Mouse (Mus musculus) brown adipose tissue, adult 24 weeks (tissue): ENCODE results near the gene Mapkap1. TPM values are rescaled to one million over a fixed set of nuclear protein-coding genes. Genes with fewer than 3 reads are reported as not detected.
A peak's percentile ranks its signal among the peaks of the same experiment; 100 is the strongest.

Experiments used
- H3K27ac ChIP-seq: fragments of 200-500 bp; replicated peaks from 2 replicates; pipeline ENCODE4 v1.5.1; 2012; ENCODE audit warnings: low read depth, mild to moderate bottlenecking, low read length
- H3K4me1 ChIP-seq: fragments of 200-500 bp; 2 replicates; pipeline ENCODE4 v1.6.1; 2012; ENCODE audit warnings: low read length, mixed read lengths; ENCODE audit not compliant: control insufficient read depth, insufficient read depth, insufficient read length
- H3K4me3 ChIP-seq: fragments of 200-500 bp; 2 replicates; pipeline ENCODE4 v1.5.1; 2012; ENCODE audit warnings: low read depth, mild to moderate bottlenecking, low read length, moderate library complexity; ENCODE audit not compliant: insufficient read depth
- polyA plus RNA-seq: library from polyadenylated mRNA; stranded (reverse); fragments of >200 nt; gene quantifications from 2 replicates; pipeline ENCODE4 v1.2.4, GENCODE M21; 2012; ENCODE audit not compliant: missing spikeins, insufficient read depth, insufficient read length

The Mapkap1 gene
- polyA plus RNA-seq, 1 experiment: 40.6 TPM

DNA sequence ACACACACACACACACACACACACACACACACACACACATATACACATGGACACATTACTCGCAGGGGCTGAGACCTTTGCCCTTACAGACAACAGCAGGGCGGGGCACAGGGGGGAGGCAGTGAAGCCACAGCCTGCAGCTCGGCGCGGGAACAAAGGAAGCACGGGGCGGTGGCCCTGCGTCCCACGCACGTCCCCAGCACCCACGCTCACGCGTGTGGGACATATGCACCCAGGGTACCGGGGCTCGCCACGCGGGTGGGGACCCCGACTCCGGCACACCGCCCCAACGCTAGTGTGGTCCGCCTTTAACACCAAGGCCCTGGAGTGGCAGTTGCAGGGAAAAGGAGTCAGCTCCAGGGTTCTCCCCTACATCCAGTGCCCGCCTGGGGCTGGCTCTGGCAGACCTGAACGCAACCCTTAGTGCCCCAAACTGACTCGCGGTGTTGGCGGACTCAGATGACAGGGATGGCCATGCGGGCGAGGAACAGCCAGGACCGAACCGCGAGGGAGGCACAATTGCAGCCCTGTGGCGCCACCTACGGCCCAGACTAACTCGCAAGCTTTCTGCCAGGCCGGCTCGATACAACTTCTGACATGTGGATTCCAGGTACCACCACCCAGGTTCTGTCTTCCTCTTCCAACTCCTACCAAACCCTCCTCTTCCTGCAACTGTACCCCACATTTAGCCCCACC, 232.5 kb downstream of the Mapkap1 start:
- no peak overlapping the region for H3K4me3 ChIP-seq
- H3K27ac ChIP-seq: no peak overlapping the region
- H3K4me1 ChIP-seq: no peaks in the 10 kb centered on the region

- H3K4me3 ChIP-seq: no peak overlapping the region
- no peaks in the 10 kb centered on the region for H3K4me1 ChIP-seq
- H3K27ac ChIP-seq: no peak overlapping the region
Measured at GRCm38 (mm10) chr2:34639725-34640124, 233.2 kb downstream of the Mapkap1 start.

DNA sequence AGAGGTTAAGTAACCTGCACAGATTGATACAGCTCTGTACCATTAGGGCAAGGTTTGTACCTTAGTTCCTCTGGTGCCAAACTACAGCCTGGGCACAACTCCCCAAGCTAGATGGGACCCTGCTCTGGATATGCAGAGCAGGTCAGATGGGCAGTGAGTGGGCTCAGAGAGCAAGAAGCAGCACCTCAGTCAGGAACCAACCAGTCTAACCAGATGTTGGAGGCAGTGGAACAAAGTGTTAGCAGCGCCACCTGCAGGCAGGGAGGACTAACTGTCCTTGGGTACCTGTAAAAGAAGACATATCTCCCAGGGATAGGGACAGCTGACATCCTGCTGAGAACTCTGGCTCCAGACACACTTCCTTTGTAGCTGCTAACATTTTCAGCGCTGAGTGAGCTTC, 235.8 kb downstream of the Mapkap1 start:
- Histone ChIP-seq H3K27ac (no peak overlapping the region), H3K4me1 (no peaks in the 10 kb centered on the region; the same call in 1 of the 2 replicates), H3K4me3 (no peak overlapping the region)

GRCm38 (mm10) chr2:34644571-34645526, 238.3 kb downstream of the Mapkap1 start:
- no peaks in the 10 kb centered on the region; the same call in 1 of the 2 replicates for H3K4me1 ChIP-seq
- no peak overlapping the region for H3K27ac ChIP-seq
- no peak overlapping the region for H3K4me3 ChIP-seq

DNA sequence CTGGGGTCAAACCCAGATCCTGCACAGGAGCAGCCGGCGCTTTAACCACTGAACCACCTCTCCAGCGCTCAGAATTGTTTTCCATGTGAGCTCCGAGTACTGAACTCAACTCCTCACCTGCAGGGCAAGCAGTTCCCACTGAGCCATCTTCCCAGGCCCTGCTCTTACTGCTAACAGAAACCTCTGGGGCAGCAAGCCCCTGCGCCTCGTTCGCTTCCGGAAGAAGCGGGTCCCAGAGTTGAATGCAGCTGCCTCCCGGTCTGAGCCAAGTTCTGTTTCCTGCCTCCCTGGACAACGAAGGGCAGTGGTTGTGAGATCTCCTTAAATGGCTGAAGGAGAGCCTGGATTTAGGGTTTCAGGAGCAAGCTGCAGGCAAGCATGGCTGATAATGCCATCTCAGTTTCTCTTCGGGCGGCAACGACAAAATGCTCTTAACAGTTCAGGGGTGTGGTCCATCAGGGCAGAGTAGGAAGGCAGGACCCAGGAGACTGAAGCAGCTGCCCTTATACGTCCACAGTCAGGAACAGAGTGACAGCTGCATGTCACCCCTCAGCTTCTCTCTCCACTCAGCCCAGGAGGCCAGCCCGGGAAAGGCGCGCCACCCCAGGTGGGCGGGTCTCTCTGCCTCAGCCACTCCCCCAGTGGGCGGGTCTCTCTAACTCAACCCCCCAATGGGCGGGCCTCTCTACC, 239.4 kb downstream of the Mapkap1 start:
- Histone ChIP-seq H3K27ac (no peak overlapping the region), H3K4me3 (peak overlapping the region; percentile 40)

GRCm38 (mm10) chr2:34646541-34646865, 239.9 kb downstream of the Mapkap1 start:
- Histone ChIP-seq H3K4me3 (peak overlapping the region; percentile 40), H3K4me1 (no peaks in the 10 kb centered on the region; the same call in 1 of the 2 replicates), H3K27ac (no peak overlapping the region)

More for the DNA sequence above, 239.4 kb downstream of the Mapkap1 start:
- H3K4me1 ChIP-seq: no peaks in the 10 kb centered on the region; the same call in 1 of the 2 replicates

- Histone ChIP-seq H3K4me3 (no peak overlapping the region), H3K4me1 (no peaks in the 10 kb centered on the region; the same call in 1 of the 2 replicates), H3K27ac (no peak overlapping the region)
Measured at GRCm38 (mm10) chr2:34647410-34647809, 240.8 kb downstream of the Mapkap1 start.

DNA sequence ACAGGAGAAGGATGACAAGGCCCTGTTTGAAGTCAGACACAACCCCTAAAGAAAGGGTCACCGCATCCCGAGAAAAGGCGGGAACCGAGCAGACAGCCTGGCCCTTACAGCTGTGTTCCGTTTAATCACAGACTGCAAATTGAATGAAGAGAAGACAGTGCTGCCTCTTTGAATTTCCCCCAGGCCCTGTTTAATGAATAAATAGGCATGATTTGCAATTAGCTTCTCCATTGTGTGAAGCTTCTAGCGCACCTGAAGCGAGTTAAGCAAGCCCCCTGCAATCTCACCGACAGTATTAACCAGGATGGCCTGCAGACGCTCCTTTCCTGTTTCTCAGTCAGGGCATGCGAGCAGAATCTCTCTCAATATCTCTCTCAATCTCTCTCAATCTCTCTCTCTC, 261.2 kb downstream of the Mapkap1 start:
- no peak overlapping the region for H3K4me3 ChIP-seq

GRCm38 (mm10) chr2:34668440-34669191, 262.0 kb downstream of the Mapkap1 start:
- Histone ChIP-seq H3K4me1 (no peaks in the 10 kb centered on the region), H3K4me3 (no peak overlapping the region), H3K27ac (no peak overlapping the region)

More for the DNA sequence above, 261.2 kb downstream of the Mapkap1 start:
- Histone ChIP-seq H3K27ac (no peak overlapping the region), H3K4me1 (no peaks in the 10 kb centered on the region)

- Histone ChIP-seq H3K4me1 (no peaks in the 10 kb centered on the region), H3K27ac (no peak overlapping the region), H3K4me3 (no peak overlapping the region)
Measured at GRCm38 (mm10) chr2:34669203-34669746, 262.7 kb downstream of the Mapkap1 start.

DNA sequence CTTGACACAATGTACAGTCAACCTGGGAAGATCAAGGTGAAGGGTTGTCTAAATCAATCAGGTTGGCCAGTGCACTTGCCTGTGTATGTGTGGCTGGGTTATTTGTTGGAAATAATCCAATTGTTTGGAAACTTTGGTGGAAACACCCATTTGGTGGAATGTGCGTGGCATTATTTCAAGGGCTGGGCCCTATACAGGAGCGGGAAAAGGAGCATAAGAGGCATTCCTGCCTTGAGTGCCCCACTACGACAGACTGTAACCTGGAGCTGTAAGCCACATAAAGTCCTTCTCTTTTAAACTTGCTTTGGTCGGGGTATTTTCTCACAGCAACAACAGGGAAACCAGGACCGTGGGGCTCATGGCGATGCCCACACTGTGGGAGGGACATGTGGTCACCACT, 263.9 kb downstream of the Mapkap1 start:
- no peak overlapping the region for H3K27ac ChIP-seq
- no peaks in the 10 kb centered on the region for H3K4me1 ChIP-seq
- H3K4me3 ChIP-seq: no peak overlapping the region

DNA sequence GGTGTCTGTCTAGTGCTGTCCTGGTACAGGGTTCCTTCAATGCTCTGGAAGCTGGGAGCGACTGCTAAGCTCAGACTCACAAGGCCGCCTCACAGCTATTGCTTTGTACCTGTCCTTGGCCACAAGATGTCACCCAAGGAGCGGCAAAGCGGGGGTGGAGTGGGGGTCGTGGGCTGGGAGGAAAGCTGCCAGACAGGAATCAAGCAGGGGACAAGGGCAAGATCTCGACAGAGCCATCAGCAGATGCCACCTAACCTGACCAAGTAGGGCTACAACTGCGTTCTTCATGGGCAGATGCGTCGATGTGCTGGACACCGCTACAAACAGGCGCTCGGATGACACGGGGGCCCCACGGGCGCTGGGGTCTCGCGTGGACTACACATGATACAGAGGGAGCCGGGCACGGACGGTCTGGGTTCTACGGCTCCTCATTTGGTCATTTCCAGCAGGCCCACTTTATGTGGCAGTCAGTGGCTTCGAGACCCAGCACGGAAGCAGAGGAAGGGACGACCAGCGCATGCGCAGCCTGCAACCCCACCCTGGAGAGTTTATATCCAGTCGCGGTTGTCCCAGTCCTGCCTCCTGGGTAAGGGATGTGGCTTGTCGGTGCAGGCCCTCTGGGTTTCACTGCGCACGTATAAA, 264.9 kb downstream of the Mapkap1 start:
- no peak overlapping the region for H3K27ac ChIP-seq
- H3K4me1 ChIP-seq: no peaks in the 10 kb centered on the region
- peak overlapping the region; percentile 68 for H3K4me3 ChIP-seq

GRCm38 (mm10) chr2:34673846-34674245, 267.3 kb downstream of the Mapkap1 start:
- H3K27ac ChIP-seq: no peak overlapping the region
- no peaks in the 10 kb centered on the region for H3K4me1 ChIP-seq
- H3K4me3 ChIP-seq: no peak overlapping the region
